Mouse (Mus musculus): Measurements from ENCODE around the gene Ldb3. TPM values are rescaled to one million over a fixed set of nuclear protein-coding genes. Genes with fewer than 3 reads are reported as not detected.

The Ldb3 gene
- polyA plus RNA-seq, 1 experiment from 2014 or later, result 15.2 TPM

DNA sequence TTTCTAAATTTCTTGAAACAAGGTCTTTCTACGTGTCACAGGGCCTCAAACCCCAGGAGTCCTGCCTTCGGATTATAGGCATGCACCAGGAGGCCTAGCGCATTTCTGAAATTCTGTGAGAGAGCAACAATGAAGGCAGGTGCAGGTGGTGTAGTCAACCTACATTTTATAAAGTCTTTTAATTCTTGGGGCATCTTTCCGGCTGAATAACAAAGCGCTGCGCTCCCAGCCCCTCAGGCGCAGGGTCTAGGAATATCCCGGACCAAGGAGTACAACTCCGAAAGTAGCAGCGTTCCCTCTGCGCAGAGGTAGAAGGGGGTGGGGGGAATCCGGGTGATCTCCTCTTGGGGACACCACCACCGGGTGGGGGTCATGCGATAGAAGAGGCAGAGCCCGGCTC is 26.1 kb upstream of the Ldb3 start:
- H3K4me2 ChIP-seq (replicated peaks; ENCODE audit: low read depth), result peak overlapping the region; percentile 58
- WGBS, result 43% methylated on average over 15 of the region's 15 CpGs
- TF ChIP-seq CTCF (IDR thresholded peaks at IDR 0.05; ENCODE audit: low read depth), result no peak
- no peaks in the 10 kb centered on the region for H3K27me3 ChIP-seq (replicated peaks; ENCODE audit: control insufficient read depth, insufficient read depth, low read length)
- ATAC-seq, result no peak
- H3K4me3 ChIP-seq (ENCODE audit: low read depth, low read length), result no peak overlapping the region
- H3K36me3 ChIP-seq (ENCODE audit: control insufficient read depth, insufficient read depth), result no peaks in the 10 kb centered on the region
- H3K9me3 ChIP-seq (ENCODE audit: control insufficient read depth), result no peaks in the 10 kb centered on the region
- no peak overlapping the region for H3K9ac ChIP-seq (ENCODE audit: low read depth, low read length)
- no peaks in the 10 kb centered on the region for H3K4me1 ChIP-seq (replicated peaks; ENCODE audit: control insufficient read depth, insufficient read depth, low read length)
- H3K27ac ChIP-seq (ENCODE audit: low read depth, low read length), result no peak overlapping the region

DNA sequence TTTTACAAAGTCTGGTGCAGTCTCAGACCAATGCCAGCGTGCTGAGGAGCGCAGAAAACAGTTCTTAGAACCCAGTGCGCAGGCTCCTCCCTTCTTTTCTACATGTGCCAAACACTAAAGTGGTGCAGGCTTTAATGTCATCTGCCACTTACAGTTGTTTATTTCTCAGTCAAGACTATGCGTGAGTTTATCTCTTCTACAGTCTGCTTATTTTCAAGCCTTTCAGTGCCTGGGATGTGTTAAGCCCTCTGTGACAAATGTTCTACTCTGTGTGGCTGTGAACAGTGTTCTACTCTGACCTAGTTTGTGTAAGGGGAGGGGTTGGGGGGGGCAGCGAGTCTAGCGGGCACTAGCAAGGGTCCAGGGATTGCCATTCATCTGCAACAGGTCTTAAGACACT is 25.0 kb upstream of the Ldb3 start:
- no peak for ATAC-seq
- no peak overlapping the region for H3K27ac ChIP-seq (ENCODE audit: low read depth, low read length)
- no peaks in the 10 kb centered on the region for H3K27me3 ChIP-seq (replicated peaks; ENCODE audit: control insufficient read depth, insufficient read depth, low read length)
- H3K4me3 ChIP-seq (ENCODE audit: low read depth, low read length), result no peak overlapping the region
- no peak overlapping the region for H3K4me2 ChIP-seq (replicated peaks; ENCODE audit: low read depth)
- no peaks in the 10 kb centered on the region for H3K36me3 ChIP-seq (ENCODE audit: control insufficient read depth, insufficient read depth)
- H3K9me3 ChIP-seq (ENCODE audit: control insufficient read depth), result no peaks in the 10 kb centered on the region
- TF ChIP-seq CTCF (IDR thresholded peaks at IDR 0.05; ENCODE audit: low read depth), result no peak
- 49% methylated on average over 6 of the region's 6 CpGs for WGBS
- H3K9ac ChIP-seq (ENCODE audit: low read depth, low read length), result no peak overlapping the region
- H3K4me1 ChIP-seq (replicated peaks; ENCODE audit: control insufficient read depth, insufficient read depth, low read length), result no peaks in the 10 kb centered on the region

DNA sequence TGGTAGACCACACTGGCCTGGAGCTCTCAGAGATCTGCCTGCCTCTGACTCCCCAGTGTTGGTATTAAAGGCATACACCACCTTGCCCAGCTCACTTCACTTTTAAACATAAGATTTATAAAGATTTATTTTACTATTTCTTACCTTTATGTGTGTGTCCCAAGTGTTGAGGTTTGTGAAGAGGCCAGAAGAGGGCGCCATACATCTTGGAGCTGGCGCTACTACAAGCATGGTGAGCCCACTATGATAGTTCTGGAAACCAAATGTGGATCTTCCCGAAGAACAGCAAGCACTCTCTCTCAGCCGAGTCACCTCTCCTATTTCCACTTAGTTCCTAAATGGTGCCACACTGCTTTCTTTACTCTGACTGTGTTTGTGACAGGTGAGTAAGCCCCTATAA is 23.7 kb upstream of the Ldb3 start:
- H3K4me2 ChIP-seq (replicated peaks; ENCODE audit: low read depth), result no peak overlapping the region
- WGBS, result 51% methylated on average over 4 of the region's 4 CpGs
- no peak overlapping the region for H3K9ac ChIP-seq (ENCODE audit: low read depth, low read length)
- H3K4me1 ChIP-seq (replicated peaks; ENCODE audit: control insufficient read depth, insufficient read depth, low read length), result no peaks in the 10 kb centered on the region
- peak; percentile 60 for TF ChIP-seq CTCF (IDR thresholded peaks at IDR 0.05; ENCODE audit: low read depth)
- H3K27me3 ChIP-seq (replicated peaks; ENCODE audit: control insufficient read depth, insufficient read depth, low read length), result no peaks in the 10 kb centered on the region
- H3K27ac ChIP-seq (ENCODE audit: low read depth, low read length), result no peak overlapping the region
- H3K36me3 ChIP-seq (ENCODE audit: control insufficient read depth, insufficient read depth), result no peaks in the 10 kb centered on the region
- H3K4me3 ChIP-seq (ENCODE audit: low read depth, low read length), result no peak overlapping the region
- no peaks in the 10 kb centered on the region for H3K9me3 ChIP-seq (ENCODE audit: control insufficient read depth)
- ATAC-seq, result no peak

DNA sequence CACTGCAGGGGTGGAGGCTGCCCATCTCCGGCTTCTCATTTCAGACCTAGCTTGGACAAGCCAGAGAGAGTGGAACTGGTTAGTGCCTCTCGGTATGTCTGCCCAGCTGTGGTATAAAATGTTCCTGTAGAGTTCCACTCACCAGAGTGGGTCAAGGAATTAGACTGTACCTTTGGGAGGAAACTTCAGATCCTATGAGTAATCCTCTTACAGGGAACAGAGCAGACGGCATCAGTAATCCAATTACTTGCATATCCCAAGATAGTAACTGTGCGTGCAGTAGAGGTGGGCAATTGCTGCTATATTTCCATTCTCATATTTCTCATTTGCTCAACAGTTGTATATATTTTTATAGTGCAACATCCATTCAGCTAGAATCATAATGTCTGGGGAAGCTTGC is 23.1 kb upstream of the Ldb3 start:
- WGBS, result 89% methylated on average over 4 of the region's 4 CpGs
- Histone ChIP-seq H3K9me3 (ENCODE audit: control insufficient read depth) (no peaks in the 10 kb centered on the region), H3K4me3 (ENCODE audit: low read depth, low read length) (no peak overlapping the region), H3K27ac (ENCODE audit: low read depth, low read length) (no peak overlapping the region), H3K4me2 (replicated peaks; ENCODE audit: low read depth) (no peak overlapping the region), H3K36me3 (ENCODE audit: control insufficient read depth, insufficient read depth) (no peaks in the 10 kb centered on the region), H3K27me3 (replicated peaks; ENCODE audit: control insufficient read depth, insufficient read depth, low read length) (no peaks in the 10 kb centered on the region), H3K4me1 (replicated peaks; ENCODE audit: control insufficient read depth, insufficient read depth, low read length) (no peaks in the 10 kb centered on the region), H3K9ac (ENCODE audit: low read depth, low read length) (no peak overlapping the region)
- no peak for ATAC-seq
- no peak for TF ChIP-seq CTCF (IDR thresholded peaks at IDR 0.05; ENCODE audit: low read depth)

DNA sequence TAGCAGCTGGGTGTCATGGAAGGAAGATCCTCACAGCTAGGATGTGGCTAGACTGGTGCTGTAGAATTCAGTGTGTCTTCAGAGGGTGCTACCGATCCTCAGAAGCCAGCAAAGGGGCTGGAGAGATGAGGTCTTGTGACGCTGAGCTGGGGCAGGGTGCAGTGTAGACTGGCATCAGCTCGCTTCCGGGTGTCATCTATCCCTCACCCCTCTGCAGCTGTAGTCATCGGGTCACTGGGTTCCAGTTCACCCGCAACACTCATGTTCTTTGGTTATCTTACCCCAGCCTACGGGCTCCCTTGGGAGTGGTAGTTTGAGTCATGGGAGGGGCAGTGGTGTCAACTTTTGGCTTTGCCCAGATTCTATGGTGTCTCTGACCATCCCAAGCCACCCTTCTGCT is 13.4 kb upstream of the Ldb3 start:
- Histone ChIP-seq H3K9me3 (ENCODE audit: control insufficient read depth) (no peaks in the 10 kb centered on the region), H3K27ac (ENCODE audit: low read depth, low read length) (no peak overlapping the region), H3K9ac (ENCODE audit: low read depth, low read length) (no peak overlapping the region), H3K4me1 (replicated peaks; ENCODE audit: control insufficient read depth, insufficient read depth, low read length) (no peaks in the 10 kb centered on the region), H3K27me3 (replicated peaks; ENCODE audit: control insufficient read depth, insufficient read depth, low read length) (no peaks in the 10 kb centered on the region), H3K36me3 (ENCODE audit: control insufficient read depth, insufficient read depth) (no peaks in the 10 kb centered on the region), H3K4me2 (replicated peaks; ENCODE audit: low read depth) (no peak overlapping the region), H3K4me3 (ENCODE audit: low read depth, low read length) (no peak overlapping the region)
- no peak for TF ChIP-seq CTCF (IDR thresholded peaks at IDR 0.05; ENCODE audit: low read depth)
- 91% methylated on average over 7 of the region's 7 CpGs for WGBS
- ATAC-seq, result no peak

DNA sequence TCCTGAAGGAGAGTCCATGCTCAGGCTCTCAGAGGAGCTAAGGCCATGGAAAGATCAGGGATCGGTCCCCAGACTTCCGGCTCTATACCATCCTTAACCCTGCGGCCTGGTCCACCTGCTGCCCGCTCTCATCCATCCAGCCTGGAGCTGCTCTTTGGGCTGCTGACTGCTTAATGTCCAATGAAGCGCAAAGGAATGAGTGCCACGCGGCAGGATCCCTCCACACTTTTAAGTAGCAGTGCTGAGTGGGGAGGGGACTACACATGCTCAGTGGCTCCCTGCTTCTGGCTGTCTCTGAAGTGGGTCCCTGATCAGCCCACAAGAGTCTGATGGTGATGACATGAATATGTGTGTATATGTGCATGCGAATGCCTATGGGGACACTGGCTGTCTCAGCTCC is 11.5 kb upstream of the Ldb3 start, which contains the start of gene Opn4:
Gene Opn4, minus strand, starts transcription at position 202 of the 400 bp plus-strand sequence.
- Histone ChIP-seq H3K4me2 (replicated peaks; ENCODE audit: low read depth) (no peak within 1 kb of the TSS), H3K27ac (ENCODE audit: low read depth, low read length) (no peak within 1 kb of the TSS), H3K4me3 (ENCODE audit: low read depth, low read length) (no peak within 1 kb of the TSS), H3K9me3 (ENCODE audit: control insufficient read depth) (no peaks in the 10 kb centered on the region), H3K36me3 (ENCODE audit: control insufficient read depth, insufficient read depth) (no peaks in the 10 kb centered on the region), H3K9ac (ENCODE audit: low read depth, low read length) (no peak within 1 kb of the TSS), H3K27me3 (replicated peaks; ENCODE audit: control insufficient read depth, insufficient read depth, low read length) (no peaks in the 10 kb centered on the region), H3K4me1 (replicated peaks; ENCODE audit: control insufficient read depth, insufficient read depth, low read length) (no peaks in the 10 kb centered on the region)
- TF ChIP-seq CTCF (IDR thresholded peaks at IDR 0.05; ENCODE audit: low read depth), result no peak
- no peak for ATAC-seq
- WGBS, result 90% methylated on average over 8 of the region's 8 CpGs

Measured in intestine, postnatal 0 days (tissue).